Mouse (Mus musculus) frontal cortex, postnatal 36 days (tissue): ENCODE results near the gene Nfix.

ENCODE experiments used
- DNase-seq, 2 experiments: peaks; one replicate each; pipeline ENCODE4 v3.0.0; 2022; ENCODE audit warnings: low spot score in 2 of 2

The Nfix gene

DNA sequence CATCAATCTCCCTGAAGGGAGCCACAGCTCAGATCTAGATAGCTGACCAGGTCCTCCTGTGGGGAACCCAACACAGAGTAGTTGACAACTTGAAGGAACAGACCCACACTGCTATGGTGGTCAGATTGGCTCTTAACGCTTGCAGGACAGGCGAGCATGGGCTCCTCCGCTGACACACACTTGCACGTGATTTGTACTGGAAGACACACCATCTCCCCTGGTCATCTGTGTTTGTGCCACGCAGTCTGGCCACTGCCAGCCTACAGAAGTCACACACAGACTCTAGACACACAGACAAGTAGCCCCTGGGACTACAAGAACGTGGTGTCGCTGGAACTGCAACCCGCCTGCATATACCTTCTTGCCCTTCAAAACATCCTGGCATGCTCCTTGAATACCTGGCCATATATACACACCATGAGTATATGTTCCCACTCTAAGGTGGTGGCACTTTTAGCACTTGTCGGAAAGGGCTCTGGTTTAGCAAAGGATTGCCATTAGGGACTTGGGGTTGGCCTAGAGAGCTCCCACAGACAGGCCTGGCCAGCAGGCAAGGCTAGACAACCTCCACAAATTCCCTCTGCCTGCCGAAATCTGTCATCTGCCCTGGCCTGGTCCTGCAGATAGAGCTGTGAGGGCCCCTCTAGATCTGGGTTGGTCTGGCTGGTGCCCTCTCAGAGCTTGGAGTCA lies 1.6 kb downstream of the Nfix start:
- DNase-seq, result no peak

DNA sequence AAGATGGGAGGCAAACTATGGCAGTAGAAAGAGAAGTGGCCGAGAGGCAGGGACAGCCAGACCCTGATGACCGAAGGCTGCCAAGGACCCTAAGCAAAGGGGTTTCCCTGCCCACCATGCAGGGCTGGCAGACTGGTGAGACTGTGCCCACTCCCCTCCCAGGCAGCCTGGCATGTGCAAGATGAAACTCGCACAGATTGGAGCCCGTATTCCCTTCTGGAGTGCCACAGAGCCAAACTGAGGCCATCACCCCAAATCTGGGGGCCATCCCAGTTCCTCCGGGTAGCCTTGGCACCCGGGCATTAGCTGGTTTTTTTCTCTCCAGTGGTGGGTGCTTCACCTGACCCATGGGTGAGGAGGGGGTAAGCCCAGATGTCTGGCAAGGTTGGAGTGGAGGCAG lies 2.2 kb downstream of the Nfix start:
- no peak for DNase-seq

DNA sequence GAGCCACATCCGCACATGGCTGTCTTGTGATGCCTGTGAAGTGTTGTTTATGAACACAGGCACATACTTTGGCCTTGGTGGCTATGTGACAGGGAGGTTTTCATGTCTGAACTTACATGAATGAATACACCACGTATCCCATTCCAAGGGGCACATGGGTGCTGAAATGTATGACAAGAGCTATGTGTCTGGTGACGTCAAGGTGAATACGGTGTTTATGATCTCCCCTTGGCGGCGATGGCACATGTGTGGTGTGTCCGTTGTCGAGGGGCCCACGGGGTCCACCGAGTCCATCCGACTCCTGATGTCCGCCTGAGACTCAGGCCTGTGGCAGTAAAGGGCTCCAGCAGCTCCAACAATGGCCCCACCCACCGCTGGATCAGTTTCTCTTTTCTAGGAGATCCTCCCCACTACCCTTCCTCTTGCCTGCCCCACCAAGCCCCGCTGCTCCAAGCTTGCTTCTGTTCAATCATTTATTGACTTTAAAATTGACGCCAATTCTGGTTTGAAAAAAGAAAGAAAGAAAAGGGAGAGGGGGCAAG lies 2.8 kb downstream of the Nfix start:
- DNase-seq, result no peak

DNA sequence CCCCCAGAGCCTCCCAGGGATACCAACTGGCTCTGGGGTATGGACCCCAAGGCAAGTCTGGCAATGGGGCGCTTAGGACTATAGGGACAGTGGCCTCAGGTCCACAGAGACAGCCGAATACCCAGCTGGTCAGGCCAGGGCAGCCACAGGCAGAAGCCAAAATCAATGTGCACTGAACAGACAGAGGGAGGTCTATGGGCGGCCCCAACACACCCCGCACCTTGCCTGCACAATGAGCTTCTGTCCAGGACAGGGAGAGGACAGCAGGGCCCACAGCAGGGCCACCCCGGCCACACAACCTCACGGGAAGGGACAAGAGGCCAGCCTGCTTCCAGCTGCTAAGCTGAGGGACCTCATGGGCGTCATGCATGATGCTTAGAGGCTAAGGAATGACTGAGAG lies 5.7 kb downstream of the Nfix start:
- peak in 1 of 2 experiments; percentile 57 for DNase-seq

DNA sequence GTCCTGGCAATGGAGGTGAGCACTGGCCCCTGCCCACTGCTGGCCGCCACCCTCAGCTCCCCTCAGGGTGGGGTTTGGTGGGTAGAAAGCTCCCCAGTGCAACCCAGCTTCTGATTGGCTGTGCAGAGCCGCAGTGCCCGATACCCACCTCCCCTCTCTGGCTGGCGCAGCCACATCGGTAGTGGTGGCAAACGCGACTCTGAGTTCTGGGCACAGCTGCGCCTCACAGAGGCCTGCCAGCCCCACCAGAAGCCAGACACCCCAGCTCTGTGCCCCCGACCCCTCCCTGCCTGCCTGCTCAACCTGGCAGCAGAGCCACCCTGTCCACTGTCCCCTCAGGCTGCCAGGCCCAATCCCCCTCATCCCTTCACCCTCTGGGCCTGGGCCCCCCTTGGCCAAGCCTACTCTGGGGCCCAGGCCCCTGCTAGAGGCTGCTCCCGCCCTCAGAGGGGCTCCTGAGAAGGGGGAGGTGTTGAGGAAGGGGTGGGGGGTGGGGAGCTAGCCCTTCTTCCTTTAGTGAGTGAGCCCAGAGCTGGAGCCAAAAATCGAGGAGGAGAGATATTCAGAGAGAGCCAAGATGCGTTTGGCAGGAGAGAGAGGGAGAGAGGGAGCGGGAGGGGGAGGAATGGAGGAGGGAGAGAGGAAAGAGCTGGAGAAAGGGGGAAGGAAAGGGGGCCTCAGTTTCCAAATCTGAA lies 6.2 kb downstream of the Nfix start:
- DNase-seq, result peak in 1 of 2 experiments; percentile 72

DNA sequence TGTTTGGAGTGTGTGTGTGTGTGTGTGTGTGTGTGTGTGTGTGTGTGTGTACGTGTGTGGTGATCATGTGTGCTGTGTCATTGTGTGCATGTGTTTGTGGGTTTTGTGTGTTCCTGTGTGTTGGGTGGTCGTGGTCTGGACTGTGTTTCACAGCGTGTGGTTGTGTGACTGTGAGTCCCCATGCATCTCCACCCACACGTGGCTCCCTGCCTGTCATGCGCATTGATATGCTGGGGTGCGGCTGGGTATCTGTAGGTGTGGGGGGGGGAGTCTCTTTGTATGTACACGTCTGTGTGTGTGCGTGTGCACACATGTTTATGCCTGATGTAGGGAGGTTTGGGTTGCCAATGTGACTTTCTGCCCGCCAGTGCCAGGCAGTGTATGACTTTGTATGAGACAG lies 7.0 kb downstream of the Nfix start:
- DNase-seq, result no peak

DNA sequence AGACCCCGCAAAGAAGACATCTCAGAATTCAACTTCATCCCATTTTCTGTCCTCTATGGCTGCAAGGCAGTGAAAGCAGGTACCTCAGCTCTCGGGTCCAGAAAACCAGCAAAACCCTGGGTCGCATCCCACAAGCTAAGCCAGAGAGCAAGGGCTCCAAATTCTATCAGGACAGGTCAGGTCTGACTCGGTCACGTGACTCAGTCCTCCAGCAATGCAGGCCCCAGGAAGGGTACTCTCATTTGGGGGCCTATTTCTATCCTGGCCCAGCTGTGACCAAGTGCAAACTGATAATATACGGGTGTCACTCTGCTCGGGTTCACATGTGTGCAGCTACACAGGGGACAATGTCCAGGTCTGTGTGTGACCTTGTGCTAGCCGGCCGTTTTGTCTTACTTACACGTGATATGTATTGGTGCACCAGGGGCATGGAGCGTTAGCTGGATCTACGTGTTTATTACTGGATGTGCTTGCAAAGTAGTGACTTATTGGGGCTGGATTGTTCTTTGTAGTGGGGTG lies 7.7 kb downstream of the Nfix start:
- DNase-seq, result no peak

DNA sequence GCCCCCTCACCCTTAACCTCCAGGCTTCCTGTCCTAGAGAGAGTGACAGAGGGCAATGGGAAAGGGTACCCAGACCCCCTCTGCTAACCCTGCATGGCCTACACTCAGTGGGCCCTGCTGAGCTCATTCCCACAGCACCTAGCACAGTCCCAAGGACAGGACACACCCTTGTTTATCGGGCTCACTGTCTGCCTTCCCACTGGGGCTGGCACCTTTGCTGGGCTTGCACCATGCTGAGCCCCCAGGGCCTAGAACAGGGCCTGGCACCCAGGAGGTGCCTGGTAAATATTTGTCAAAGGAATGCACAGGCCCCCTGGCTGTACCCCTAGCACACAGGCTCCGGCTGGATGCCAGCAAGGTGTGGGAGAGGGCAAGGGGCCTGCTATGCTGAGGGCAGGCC lies 9.6 kb downstream of the Nfix start:
- no peak for DNase-seq

DNA sequence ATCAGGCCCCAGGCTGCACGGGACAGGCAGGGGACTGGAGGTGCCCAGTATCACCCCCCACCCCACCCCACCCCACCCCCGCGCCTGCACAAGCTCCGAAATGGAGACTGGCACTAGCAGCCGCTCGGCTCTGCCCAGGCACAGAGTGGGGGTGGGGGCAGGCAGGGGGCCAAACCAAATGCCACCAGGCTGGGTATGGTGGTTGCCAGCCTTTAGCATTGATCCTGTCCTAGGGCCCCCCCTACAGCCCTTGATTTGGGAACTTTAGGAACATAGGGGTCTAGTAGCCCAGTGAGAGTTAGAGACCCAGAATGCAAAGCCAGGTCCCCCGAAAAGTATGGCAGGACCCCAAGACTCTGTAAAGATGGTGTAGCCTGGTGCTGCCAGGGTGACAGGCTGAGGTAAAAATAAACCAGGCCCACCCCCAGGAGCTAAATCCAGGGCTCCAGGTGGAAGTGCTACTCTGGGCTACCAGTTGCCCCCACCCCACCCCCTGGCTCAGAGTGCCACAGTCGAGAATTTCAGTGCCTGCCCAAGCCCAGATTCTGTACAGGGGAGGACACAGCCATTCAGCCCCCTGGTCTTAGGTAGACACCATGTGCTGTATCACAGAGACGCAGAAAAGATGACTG lies 10.2 kb downstream of the Nfix start:
- DNase-seq, result no peak

DNA sequence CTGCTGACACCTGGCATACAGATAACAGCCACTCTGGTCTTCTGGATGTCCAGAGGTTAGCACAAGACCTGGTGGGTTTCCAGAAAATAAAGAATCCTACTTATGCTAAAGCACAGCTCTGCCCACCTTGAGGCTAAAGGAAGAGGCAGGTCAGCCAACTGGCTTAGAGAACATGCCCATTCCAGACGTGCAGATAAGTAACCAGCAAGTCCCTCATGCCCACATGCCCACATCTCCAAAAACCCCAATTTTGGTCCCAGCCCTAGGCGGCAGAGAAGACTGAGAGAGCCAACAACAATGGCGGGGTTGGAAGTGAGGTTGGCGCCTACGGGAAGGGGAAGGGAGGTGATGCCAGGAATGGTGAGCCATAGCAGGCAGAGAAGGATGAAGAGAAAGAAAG lies 10.8 kb downstream of the Nfix start:
- DNase-seq, result no peak

DNA sequence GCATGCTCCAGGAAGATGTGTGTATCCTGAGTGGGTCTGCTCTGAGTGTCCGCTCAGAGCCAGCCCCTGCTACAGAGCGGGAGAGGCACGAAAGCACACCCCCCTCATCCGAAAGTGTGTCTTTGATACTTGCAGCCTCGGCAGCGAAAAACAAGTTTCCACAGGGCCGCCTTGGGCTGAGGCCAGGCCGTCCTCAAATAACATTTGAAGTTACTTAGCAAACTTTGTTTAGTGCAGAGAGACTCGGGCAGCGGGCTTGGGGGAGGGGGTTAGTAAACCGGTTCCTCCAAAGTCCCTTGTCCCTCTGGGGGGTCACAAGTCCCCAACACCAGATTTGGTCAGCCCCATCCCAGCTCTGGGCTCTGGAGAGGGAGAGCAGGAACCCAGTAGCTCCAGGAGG lies 11.2 kb downstream of the Nfix start:
- no peak for DNase-seq

DNA sequence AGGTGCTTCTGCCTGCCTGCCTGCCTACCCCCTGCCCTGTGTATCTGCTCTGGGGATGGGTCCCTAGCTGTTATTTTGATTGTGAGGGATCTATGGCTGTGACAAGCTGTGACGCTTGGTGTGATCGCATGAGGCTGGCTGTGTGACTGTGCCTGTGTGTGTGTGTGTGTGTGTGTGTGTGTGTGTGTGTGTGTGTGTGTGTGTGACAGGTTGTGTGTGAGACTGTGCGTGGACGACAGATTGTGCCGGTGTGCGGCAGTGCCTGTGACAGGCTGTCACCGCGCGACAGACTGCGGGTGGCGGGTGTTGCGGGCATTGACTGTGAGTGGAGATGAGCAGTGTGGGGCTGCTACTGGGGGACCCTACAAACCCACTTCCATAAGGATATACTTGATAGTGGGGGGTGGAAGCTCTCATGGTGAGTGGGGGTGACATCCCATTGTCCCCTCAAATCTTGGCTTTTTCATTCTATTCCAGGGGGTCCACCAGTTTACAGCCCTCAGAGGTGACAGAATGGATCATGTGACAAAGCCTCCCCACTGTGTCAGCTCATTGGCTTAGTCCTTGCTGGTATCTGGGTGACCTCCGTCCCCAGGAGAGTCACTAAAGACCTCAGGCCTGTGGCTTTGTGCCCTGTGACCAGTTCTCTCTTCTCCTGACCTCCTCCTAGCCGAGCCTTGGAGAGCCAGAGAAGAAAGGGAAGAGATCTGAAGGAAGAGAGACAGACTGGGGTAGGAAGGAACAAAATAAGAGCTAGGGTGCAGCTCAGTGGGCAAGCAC lies 12.4 kb downstream of the Nfix start:
- DNase-seq, result no peak

DNA sequence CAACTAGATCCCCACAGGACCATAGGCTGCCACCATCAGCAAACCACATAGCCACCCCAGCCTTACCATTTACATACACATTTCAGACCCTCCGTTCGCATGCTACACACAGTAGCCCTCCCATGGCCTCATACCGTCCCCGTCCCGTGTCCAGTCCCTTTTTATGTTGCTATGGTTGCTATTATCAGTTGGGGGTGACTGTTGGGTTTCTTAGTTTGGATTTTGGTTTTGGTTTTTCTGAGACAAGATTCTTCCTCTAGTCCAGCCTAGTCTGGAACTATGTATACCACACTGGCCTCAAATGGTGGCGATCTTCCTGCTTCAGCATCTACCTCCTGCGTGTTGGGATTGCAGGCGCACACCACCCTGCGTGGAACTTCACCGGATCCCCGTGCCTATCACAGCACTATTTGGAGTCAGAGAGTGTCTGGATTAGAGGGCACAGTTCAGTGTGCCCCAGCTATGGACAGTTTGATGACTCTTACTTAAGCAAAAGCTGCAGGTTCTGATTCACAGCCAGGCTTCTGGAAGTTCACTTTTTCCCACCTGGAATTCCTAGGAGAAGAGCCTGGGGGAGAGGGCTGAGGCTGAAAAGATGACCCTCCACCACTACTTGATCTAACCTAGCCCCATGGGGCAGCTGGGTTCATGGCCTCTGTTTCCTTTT lies 13.2 kb downstream of the Nfix start:
- no peak for DNase-seq

DNA sequence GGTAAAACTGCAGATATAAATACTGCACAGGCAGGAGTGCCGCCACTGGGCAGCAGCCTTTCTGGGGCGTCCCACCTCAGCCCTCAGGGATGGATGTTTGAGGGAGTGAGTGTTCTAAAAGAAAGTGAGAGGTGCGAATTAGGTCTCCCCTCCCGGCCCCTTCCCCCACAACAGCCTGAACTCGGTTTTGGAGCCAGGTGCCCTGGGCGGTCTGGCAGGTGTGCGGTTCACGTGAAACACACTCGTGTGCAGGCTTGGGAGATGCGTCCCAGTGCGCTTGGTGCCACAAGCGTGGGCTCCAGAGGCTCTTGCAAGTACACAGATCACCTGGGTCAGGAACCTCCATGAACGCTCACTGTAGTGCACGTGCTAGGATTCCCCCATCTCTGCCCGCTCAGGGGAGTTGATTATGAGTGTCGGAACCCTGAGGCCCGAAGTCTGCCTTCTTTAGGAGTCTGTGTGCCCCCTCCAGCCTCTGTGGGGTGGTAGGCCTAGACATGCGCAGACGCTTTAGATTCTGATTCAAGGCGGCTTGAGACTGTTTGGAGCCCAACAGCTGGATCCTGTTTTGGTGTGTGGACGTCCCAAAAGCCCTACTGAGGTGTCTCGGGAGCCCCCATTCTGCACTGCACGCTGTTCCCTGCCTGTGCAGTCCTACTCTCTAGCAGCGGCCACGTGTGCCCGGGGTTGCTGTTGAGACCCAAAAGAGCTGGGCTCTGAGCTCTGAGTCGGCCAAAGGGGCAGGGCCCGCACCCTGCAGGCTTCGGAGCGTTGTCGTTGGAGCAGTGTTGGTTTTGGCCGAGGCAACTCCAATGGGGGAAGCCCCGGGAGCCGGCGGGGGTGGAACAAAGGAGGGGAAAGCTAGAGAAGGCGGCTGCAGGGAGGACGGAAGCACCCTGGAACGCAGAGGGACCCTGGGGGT lies 14.1 kb downstream of the Nfix start:
- DNase-seq, result no peak

DNA sequence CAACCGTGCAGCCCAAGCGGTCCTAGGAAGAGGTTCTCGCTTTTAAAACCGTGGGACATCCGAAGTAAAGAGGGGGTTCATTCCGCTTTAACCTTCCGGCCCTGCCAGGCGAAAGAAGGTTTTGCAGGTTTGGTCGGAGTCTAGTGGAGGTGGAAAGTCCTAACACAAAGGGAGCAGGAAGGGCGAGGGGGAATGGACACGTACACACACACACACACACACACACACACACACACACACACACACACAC lies 14.7 kb downstream of the Nfix start:
- no peak for DNase-seq

DNA sequence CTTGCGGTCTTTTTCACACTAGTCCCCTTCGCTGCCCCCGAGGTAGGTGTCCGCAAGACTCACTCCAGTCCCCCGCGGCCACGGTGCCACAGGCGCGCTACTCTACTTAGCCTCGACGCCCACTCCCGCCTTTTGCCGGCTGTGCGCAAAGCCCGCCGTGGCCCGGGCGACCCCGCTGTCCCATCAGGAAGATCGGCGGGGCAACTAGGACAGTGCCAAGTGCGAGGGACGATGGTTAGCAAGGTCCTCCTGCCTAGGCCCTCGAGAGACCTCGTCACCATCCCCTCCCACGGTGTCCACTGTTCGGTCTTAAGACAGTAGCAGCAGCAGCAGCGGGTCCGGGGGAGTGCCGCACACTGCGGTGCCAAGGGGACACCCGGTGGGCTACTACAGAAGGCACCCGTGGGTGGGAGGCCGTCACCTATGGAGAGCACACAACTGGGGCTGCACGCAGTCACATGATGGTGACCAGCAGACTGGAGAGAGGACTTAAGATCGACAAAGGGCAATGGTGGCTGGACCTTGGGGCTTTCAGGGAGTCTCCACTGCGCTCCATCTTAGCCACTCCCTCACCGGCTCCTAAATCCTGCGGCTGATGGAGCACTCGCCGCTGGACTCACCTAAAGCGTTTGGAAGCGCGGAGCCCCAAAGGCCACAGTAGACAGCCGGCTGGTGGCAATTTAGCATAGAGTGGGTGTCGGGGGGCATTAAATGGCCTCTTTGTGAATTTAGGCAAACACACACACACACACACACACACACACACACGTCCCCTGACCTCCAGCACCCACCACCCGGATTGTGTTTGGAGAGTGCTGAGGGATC lies 15.3 kb downstream of the Nfix start:
- DNase-seq, result no peak

DNA sequence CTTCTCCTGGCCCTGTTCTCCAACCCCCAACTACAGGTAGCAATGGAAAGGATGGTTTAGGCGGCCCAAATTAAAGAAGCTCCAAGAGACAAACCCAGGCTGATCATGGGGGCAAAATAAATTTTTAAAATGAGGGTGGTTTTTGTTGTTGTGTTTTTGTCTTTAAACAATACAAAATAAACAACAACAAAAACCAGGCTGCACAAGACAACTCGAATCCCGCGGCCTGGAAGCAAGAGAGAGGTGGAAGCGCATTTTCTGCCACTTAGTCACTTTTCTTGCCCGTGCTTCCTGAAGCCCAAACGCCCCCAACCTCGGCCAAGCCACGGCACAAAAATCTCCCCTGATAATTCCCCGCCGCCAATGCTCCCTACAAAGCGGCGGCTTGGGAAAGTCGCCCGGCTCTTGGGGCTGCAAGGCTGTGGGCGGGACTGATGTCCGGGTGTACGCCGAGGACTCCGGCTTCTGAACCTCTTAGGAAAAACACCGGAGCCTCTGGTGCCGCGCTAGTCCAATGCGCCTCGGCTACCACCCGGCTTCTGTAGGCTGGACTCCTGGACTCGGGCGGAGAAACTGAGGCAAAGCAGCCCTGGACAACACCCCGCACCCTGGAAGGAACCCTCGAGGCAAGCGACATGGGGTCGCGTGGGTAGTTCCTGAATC lies 16.1 kb downstream of the Nfix start:
- DNase-seq, result no peak

DNA sequence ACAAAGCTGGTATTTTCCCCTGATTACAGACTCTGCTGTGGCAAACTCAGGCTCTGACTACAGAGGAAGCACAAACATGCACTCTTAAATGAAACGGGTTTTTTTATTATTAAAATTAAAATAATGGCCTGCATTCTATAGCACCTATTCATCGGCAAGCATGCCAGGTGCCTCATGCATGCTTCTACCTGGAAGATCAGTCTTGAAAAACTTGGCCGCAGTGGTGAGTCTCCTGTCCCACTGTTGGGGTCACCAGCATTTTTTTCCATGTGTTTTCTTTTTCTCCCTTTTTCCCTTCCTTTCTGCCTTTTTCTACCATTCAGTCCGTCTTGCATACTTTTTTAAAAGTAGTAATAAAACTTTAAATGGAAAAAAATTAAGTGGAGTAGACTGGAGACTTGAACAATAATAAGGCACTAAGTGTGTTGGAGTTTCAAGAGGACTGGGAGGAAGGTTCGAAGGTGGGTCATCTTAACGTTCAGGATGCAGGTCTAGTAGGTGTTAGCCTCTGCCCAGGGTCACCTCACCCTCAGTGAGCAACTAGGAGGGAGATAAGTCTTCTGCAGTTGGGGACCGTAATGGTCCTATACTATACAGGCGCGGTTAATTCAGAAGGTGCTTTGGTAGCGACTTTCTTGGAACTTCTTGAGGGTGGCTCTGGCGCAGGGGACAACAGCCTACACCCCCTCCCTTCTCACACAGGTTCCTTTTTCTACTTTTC lies 16.8 kb downstream of the Nfix start:
- DNase-seq, result no peak

DNA sequence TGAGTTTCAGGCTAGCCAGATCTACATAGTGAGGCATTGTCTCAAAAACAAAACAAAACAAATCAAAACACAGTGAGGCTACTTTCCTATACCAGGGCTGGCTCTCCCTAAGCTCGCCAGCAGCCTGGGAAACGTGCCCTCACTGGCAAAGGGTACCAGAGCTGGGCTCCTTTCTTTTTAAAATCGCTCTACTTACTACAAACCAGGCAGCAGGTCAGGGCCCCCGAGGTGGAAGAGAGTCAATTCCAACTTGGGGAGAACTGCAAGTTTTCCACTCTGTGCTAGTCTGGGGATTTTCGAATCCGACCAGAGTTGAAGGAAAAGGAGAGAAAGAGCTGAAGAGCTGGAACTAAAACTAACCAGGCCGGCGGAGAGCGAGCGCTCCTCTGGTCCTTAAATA lies 17.5 kb downstream of the Nfix start:
- no peak for DNase-seq
